Mouse (Mus musculus): ENCODE measurements at regions not wholly inside any gene's neighbourhood (a gene's known extent, or its start where the extent isn't known, plus 50 kb on each side); places are given as distances from the start of the nearest gene placed in this dataset.

- intact Hi-C loops (cut with DNase I) = no loop called here
- DNase-seq (ENCODE audit: low spot score in 2 of 2) = peak in 1 of 2 experiments; percentile 60
Measured at GRCm38 (mm10) chr19:48090393-48090792, 115.4 kb upstream of the Sorcs3 start.

GRCm38 (mm10) chr19:48097363-48097762, 108.5 kb upstream of the Sorcs3 start:
- intact Hi-C loops (cut with DNase I) = loop anchor here (2.0 to 5.0 kb wide), 3 partner anchors 75 to 270 kb away; no protein-coding TSS in a partner anchor
- peak; percentile 59 to 90 for DNase-seq (ENCODE audit: low spot score in 2 of 2)

- DNase-seq (ENCODE audit: low spot score in 2 of 2) = peak; percentile 72 to 85
- intact Hi-C loops (cut with DNase I) = loop anchor here (1.0 to 5.0 kb wide), 4 partner anchors 26 to 269 kb away; no protein-coding TSS in a partner anchor
Measured at GRCm38 (mm10) chr19:48097942-48098596, 107.8 kb upstream of the Sorcs3 start.

GRCm38 (mm10) chr19:48100991-48101390, 104.8 kb upstream of the Sorcs3 start:
- peak in 1 of 2 experiments; percentile 73 for DNase-seq (ENCODE audit: low spot score in 2 of 2)

GRCm38 (mm10) chr19:48115155-48115554, 90.7 kb upstream of the Sorcs3 start:
- intact Hi-C loops (cut with DNase I) = no loop called here
- no peak for DNase-seq (ENCODE audit: low spot score in 2 of 2)

More at GRCm38 (mm10) chr19:48100991-48101390, 104.8 kb upstream of the Sorcs3 start:
- intact Hi-C loops (cut with DNase I) = no loop called here

- no peak for DNase-seq (ENCODE audit: low spot score in 2 of 2)
- intact Hi-C loops (cut with DNase I) = no loop called here
Measured at GRCm38 (mm10) chr19:48115728-48116127, 90.1 kb upstream of the Sorcs3 start.

GRCm38 (mm10) chr19:48116689-48117088, 89.1 kb upstream of the Sorcs3 start:
- no peak for DNase-seq (ENCODE audit: low spot score in 2 of 2)
- intact Hi-C loops (cut with DNase I) = no loop called here

GRCm38 (mm10) chr19:48117646-48118045, 88.2 kb upstream of the Sorcs3 start:
- intact Hi-C loops (cut with DNase I) = no loop called here
- no peak for DNase-seq (ENCODE audit: low spot score in 2 of 2)

GRCm38 (mm10) chr19:48122281-48122680, 83.5 kb upstream of the Sorcs3 start:
- intact Hi-C loops (cut with DNase I) = no loop called here
- no peak for DNase-seq (ENCODE audit: low spot score in 2 of 2)

GRCm38 (mm10) chr19:48123777-48124176, 82.0 kb upstream of the Sorcs3 start:
- peak; percentile 21 to 78 for DNase-seq (ENCODE audit: low spot score in 2 of 2)
- intact Hi-C loops (cut with DNase I) = loop anchor here (1.0 kb wide), 1 partner anchor 25 kb away; no protein-coding TSS in a partner anchor

- no peak for DNase-seq (ENCODE audit: low spot score in 2 of 2)
- intact Hi-C loops (cut with DNase I) = no loop called here
Measured at GRCm38 (mm10) chr19:48125731-48126130, 80.1 kb upstream of the Sorcs3 start.

- peak in 1 of 2 experiments; percentile 10 for DNase-seq (ENCODE audit: low spot score in 2 of 2)
- intact Hi-C loops (cut with DNase I) = no loop called here
Measured at GRCm38 (mm10) chr19:48128089-48128488, 77.7 kb upstream of the Sorcs3 start.

GRCm38 (mm10) chr19:48136231-48136630, 69.6 kb upstream of the Sorcs3 start:
- intact Hi-C loops (cut with DNase I) = no loop called here
- DNase-seq (ENCODE audit: low spot score in 2 of 2) = no peak

GRCm38 (mm10) chr19:48144129-48144528, 61.7 kb upstream of the Sorcs3 start:
- DNase-seq (ENCODE audit: low spot score in 2 of 2) = peak; percentile 69 to 83
- intact Hi-C loops (cut with DNase I) = loop anchor here (5.0 to 10.0 kb wide), 3 partner anchors 248 to 1601 kb away; no protein-coding TSS in a partner anchor
